Mouse (Mus musculus): ENCODE data around the gene Rbm46. TPM values are rescaled to one million over a fixed set of nuclear protein-coding genes. Genes with fewer than 3 reads are reported as not detected.

Gene Rbm46
- total RNA-seq, 2 experiments from 2014 or later = 0.55 to 0.69 TPM

DNA sequence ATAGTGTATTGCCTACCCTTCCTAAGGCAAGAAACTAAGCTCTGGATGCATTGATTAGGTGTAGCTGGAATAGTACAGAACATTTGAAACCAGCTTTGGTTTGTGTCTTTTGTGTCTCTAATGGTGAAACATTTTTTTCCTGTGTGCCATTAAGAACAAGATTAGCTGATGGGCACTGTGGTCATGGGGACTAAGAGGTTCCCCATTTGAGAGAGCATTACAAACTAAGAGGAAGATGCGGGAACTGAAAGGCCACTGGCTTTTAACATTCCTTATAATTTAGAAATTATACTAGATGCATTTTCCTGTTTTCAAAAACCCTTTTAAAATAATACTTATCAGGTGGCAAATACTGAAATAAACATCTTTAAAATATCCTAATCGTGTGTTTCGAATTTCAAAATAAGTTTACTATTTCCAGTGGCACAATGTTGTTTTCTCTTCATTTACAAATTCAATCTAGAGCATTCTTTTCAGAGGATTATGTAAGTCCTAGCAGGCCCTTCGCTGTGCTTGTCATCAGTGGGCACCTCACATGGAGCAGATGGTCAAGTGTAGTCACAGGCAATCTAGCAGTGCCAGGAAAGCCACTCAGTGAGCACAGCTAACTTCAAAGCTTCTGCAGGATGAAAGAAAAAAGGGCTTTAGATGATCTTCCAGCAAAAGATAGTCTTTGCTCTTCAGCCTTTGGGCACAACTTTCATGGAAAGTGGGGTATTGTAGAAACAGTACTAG lies 76.4 kb downstream of the Rbm46 start:
- intact Hi-C loops (cut with DNase I) = no loop called here
- no peak for DNase-seq (ENCODE audit: extremely low spot score in 1 of 2, low spot score in 2 of 2)

DNA sequence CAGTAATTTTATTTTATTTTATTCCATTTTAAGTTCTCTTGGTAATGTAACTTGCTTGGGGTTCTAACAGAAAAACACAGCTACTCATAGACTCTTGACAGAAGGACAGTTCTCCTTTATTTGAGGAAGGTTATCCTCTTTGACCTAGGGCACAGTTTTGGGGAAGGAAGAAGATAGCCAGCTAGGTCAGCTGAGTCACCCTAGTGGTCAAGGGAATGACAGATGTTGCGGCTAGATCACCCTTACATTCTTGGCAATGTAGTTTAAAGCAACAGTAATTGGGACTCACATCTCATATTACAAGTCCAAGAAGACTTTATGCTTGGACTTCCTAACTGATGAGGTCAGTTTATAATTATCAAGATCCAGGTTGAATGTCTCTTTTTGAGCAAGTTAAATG lies 82.6 kb downstream of the Rbm46 start:
- intact Hi-C loops (cut with DNase I) = no loop called here
- no peak for DNase-seq (ENCODE audit: extremely low spot score in 1 of 2, low spot score in 2 of 2)

DNA sequence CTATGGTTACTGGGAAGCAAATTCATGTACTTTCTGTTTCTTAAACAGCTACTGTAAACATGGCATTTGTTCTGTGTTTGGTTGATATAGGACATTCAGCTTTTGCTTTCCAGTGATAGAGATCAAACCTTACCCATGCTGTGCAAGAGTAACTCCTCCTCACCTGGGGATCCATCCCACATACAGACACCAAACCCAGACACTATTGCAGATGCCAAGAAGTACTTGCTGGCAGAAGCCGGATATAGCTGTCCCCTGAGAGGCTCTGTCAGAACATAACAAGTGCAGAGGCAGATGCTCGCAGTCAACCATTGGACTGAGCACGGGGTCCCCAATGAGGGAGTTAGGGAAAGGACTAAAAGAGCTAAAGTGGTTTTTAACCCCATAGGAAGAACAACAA lies 84.6 kb downstream of the Rbm46 start:
- no peak for DNase-seq (ENCODE audit: extremely low spot score in 1 of 2, low spot score in 2 of 2)
- intact Hi-C loops (cut with DNase I) = no loop called here

Other genes starting within 250 kb of the Rbm46 start
- gene Lrat, start 27.5 kb upstream of the Rbm46 start, total RNA-seq (2021) = under 1 TPM; 0.12 to 0.24 TPM
- not detected for gene Fgg, start 131.2 kb upstream of the Rbm46 start, total RNA-seq (2021)
- gene Fga, start 149.6 kb upstream of the Rbm46 start, total RNA-seq (2021) = not detected
- gene Fgb, start 173.4 kb upstream of the Rbm46 start, total RNA-seq (2021) = not detected
- 10 to 100 TPM; 40.0 to 40.6 TPM for gene Plrg1, start 179.0 kb upstream of the Rbm46 start, total RNA-seq (2021)

All from left cerebral cortex, postnatal 10 days (tissue).